Mouse (Mus musculus) heart, adult 2 months (tissue): Measurements from ENCODE around the gene Ncoa5.

Experiments used
- CTCF ChIP-seq: fragments of 200-600 bp; IDR thresholded peaks from 2 replicates; pipeline ENCODE4 v1.8.1; 2022; ENCODE audit warnings: antibody characterized with exemption, mild to moderate bottlenecking, moderate library complexity
- EP300 ChIP-seq: fragments of 200-500 bp; IDR thresholded peaks from 2 replicates; pipeline ENCODE4 v1.6.1; 2011; ENCODE audit warnings: low read depth, low read length, control low read depth; ENCODE audit not compliant: insufficient read depth

DNA sequence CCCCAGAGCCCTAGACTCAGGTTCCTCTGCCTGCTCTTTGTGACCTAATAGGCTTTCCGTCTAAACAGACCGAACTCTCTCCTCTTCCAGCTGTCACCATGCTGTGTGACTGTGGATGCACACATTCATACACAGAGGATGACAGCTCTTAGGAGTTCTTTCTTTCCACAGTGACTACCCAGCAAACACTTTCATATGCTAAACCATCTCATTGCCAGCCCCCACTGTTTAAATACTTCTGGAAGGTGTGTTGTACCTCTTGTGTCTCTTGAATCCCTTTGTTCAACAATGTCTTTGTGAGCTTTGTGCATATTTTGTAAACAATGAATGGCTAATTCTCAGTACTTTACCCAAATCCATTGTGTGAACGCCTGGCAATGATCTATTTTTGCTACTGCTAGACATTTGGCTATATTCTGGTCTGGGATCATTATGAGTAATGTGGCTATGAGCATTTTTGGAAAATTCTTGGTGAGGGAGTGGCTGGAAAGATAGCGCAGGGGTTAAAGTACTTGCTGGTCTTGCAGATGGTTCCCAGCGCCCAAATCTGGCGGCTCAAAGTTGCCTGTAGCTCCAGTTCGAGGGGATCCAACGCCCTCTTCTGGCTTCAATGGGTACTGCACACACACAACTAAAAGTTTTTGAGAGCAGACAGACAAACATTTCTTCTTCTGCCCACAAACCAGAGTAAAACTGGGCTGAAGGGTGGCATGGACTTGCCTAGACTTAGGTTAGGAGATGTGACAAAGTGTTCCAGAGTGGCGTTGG lies 76.9 kb downstream of the Ncoa5 start:
- TF ChIP-seq CTCF (peak; percentile 29), EP300 (no peak)
